Mouse (Mus musculus): ENCODE measurements at regions not wholly inside any gene's neighbourhood (a gene's known extent, or its start where the extent isn't known, plus 50 kb on each side); places are given as distances from the start of the nearest gene placed in this dataset.

GRCm38 (mm10) chr15:85634322-85635141 lies 52.3 kb upstream of the Wnt7b start:
- DNase-seq (ENCODE audit: low read depth, low spot score) = peak; percentile 93

- no peak for DNase-seq (ENCODE audit: low read depth, low spot score)
These were observed 53.2 kb upstream of the Wnt7b start for GRCm38 (mm10) chr15:85635425-85635824.

DNA sequence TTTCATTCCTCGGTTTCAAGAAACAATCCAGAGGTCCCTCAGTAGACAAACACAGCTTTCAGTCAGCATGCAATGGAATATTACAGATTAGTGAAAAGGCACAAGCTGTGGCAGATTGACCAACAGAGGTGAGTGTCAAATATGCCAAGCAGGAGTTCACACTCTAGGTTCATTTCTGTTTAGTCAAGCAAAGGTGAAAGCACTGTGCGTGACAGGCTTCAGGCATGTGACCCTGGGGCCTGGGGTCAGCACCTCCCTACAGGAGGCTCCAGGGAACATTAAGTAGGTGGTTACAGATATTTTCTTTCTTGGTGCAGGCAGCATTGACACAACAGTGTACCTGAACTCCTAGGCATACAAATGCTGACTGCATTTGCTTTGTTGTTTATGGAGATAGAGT lies 57.3 kb upstream of the Wnt7b start:
- no peak for DNase-seq (ENCODE audit: low read depth, low spot score)

DNA sequence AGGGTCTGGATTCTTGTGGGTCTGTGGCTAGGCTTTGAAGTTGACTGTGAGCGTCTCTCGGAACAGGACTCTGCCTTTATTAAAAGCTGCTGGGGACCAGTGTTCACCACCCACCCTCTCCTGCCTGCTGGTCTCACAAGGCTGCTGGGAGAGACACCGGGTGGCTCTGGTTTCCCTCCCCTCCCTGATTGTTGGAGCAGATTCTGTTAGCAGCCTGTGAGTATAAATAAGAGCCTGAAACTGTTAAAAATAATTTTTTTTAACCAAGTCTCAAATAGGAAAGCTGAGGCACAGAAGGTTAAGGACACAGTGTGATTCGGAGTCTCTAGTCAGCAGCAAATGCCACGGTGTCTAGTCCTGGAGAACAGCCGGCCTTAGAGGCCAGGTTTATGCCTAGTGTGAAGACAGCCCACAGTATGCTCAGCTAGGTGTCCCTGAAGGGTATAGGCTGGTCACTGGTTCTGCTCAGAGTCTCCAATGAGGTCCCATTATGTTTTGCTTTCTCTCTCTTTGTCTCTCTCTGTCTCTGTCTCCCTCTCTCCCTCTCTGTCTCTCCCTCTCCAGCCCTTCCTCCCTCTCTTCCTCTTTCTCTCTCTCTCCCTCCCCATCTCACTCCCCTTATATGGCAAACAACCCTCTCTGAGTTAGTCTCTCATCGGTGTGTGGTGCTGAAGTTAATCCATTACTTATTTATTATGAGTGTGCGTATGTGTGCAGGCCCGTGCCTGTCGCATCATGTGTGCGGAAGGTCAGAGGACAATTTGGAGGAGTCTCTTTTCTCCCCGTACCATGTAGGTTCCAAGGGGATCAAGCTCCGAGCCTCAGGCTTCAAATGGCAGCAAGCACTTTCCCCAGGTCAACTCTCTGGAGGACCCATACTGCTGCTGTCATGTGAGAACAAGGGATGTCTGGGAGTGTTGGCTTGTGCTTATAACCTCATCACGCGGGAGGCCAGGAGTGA lies 59.1 kb upstream of the Wnt7b start:
- no peak for DNase-seq (ENCODE audit: low read depth, low spot score)

GRCm38 (mm10) chr15:85645396-85645795 lies 63.1 kb upstream of the Wnt7b start:
- DNase-seq (ENCODE audit: low read depth, low spot score) = no peak

DNA sequence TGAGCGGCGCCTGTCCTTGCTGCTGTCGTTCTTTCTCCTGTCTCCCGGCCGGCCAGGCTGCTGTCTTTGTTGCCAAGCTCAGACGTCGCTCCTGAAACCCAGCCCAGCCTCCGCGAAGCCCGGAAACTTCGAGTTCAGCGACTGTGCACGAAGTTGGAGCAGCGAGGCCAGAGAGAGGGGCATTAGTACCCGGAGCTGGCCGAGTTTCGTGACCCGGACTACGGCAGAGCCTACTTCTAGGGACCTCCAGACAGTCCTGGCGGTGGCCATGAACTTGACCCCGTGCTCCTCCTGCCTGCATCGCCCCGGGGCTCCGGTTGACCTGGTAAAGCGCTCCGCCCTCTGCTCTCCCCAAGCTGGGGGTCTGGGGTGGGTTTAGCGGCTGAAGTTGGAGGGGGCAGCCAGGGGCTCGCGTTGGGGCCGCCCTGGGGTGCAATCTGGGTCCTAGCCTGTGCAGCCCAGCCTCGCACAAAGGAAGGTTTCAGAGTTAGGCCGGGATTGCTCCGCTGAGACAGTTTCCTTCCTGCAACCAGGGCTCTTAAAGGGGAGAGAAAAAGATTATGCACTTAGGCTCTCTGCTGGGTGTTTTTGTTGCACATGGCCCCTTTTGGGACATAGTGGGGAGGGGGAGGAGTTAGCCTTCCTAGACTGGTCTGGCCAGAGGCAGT lies 63.8 kb upstream of the Wnt7b start:
- no peak for DNase-seq (ENCODE audit: low read depth, low spot score)

DNA sequence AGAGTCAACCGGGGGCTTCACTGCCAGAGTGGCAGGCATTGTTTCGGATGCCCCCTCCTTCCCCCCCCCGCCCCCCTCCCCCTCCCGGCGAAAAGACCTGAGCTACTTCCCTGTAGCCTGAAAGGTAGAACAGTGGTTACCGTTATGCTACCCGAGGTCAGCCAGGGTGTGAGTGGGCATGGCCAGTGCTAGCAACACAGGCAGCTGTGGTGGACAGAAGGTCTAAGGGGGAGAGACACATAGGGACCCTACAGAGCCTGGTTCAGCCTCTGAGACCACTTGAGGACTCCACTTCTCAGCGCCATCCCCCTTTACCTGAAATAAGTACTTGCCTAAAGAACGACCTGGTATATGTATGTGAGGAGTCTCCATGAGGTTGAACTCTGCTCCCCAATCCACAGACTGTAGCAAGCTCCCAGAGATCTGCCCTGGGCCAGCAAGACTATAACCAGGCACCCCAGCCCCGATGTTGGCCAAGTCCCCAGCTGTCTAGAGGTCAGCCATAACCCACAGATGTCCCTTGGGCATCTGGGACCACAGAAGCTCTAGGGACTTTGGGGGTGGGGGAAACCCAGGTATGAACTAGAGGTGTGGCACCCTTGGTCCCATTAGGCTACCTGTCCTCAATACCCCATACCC lies 64.5 kb upstream of the Wnt7b start:
- DNase-seq (ENCODE audit: low read depth, low spot score) = no peak

GRCm38 (mm10) chr15:85647593-85647992 lies 65.3 kb upstream of the Wnt7b start:
- DNase-seq (ENCODE audit: low read depth, low spot score) = no peak

DNA sequence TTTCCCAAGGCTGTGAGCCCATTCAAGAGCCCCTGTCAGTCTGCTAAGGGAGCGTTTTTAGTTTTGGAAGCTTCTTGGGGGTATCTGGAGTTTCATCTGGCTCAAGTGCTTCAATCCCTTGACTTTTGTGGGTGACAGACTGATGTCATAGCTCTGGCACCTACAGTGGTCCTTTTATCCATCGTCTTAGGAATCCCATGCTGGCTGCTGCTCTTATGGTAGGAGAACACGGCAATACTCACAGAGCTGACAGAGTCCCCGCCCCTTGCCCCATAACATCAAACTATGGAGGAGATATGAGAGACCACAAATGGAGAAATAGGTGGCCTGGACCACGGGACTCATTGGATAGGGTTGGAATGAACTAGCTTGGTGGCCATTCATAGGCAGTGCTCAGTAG lies 68.0 kb upstream of the Wnt7b start:
- DNase-seq (ENCODE audit: low read depth, low spot score) = no peak

GRCm38 (mm10) chr15:85651718-85652420 lies 69.6 kb upstream of the Wnt7b start:
- no peak for DNase-seq (ENCODE audit: low read depth, low spot score)

- DNase-seq (ENCODE audit: low read depth, low spot score) = no peak
These were observed 70.2 kb upstream of the Wnt7b start for GRCm38 (mm10) chr15:85652431-85652830.

DNA sequence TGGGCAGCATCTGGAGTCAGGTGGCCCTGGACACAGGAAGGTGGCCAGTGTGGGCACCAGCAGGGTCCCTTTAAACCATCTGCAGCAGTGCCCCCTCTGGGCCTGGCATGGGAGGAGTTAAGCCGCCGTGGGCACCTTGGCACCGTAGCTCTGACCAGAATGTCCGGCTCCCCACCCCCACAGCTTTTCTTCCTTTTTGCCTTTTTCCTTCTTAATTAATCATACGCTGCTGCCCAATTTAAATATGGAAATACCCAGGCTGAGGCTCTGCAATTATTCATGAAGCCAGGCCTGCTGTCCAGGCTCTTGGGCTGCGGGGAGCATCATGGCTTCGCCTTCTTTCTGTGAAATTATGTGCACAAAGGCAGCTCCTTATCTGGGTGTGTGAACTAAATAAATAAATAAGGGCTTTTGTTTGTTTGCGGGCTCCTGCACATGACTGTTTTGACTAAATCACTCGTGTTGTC lies 70.6 kb upstream of the Wnt7b start:
- no peak for DNase-seq (ENCODE audit: low read depth, low spot score)

DNA sequence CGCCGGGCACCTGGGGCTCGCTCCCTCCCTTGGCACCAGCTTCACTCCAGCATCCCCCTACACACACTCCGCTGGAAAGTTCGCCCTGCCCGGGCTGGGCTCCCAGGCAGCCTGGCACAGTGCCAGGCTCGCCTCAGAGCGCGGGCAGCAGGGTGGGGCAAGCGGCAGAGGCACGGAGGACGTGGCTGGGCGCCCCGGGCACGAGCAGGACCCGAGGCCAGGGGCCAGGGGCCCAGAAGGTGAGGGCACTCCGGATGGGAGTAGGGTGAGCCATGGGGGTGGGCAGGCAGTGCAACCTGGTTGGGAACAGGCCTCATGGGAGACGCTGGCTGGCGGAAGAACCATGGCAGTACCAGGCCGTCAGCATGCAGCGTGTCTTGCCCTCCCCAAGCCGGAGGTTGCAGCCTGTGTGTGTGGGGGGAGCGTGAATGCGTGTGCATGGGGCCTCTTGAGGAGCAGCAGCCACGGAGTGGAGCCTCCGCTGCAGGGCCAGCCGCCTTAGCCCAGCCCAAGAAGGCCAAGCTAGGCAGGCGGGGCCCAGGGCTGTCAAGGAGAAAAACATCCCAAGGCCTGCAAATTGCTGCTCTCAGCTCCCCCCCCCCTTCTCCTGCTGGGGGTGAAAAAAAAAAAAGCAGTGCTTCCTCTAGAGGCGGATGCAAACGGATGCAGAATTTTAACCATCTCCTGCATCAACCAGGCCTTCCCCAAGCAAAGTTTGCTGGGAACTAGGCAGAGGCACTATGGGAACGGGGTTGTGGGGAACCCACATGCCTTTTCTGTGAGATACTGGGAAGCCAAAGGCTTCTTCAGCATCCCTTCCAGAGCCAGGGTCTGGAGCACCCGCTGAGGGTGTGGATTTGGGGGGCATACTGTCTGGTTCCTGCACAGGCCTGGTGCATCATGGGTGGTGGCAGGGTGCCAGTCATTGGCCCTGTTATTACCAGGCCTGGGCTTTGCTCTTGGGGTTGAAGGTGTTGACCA lies 71.4 kb upstream of the Wnt7b start:
- DNase-seq (ENCODE audit: low read depth, low spot score) = no peak

DNA sequence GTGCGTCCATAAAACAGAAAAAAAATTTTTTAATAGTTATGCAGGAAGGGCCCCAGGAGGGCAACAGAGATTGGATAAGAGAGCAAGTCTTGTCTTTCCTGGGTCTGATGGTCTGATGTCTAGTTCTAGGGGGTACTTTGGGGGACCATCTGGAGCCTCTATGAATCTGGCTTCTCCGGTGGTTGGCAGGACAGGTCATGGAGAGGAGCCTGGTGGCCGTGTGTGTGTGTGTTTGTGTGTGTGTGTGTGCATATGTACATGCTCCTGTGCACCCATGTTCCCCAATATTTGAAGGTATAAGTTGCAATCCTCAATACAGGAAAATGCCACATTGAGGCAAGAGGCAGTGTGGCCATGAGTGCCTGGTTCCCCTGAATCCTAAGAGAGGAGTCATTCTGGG lies 72.5 kb upstream of the Wnt7b start:
- DNase-seq (ENCODE audit: low read depth, low spot score) = no peak

- no peak for DNase-seq (ENCODE audit: low read depth, low spot score)
These were observed 73.5 kb upstream of the Wnt7b start for GRCm38 (mm10) chr15:85655751-85656167.

DNA sequence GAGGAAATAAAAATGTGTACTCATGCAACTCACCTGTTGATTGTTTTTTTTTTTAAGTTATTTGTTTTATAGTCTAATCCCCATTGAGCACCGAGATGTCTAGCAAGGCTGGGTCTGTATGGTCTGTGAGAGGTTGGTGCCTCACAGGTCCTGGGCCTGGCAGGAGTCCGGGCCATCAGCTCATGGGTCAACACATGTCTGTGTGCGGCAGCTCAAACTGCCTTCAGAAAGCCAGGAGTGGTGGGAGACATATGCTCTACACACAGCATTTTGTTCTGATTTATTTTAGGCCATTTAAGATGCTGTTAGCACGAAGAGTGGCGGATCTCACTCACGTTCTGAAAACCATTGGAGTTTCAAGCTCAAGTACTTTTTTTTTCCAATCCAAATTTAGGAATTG lies 74.6 kb upstream of the Wnt7b start:
- DNase-seq (ENCODE audit: low read depth, low spot score) = no peak

GRCm38 (mm10) chr15:85657441-85657989 lies 75.2 kb upstream of the Wnt7b start:
- DNase-seq (ENCODE audit: low read depth, low spot score) = no peak

- no peak for DNase-seq (ENCODE audit: low read depth, low spot score)
These were observed 76.0 kb upstream of the Wnt7b start for GRCm38 (mm10) chr15:85658101-85658885.
